Mouse (Mus musculus) R1 (cell line): ENCODE measurements around the gene Vps35.
A peak's percentile ranks its signal among the peaks of the same experiment; 100 is the strongest.

Experiments
- DNase-seq: peaks from one replicate; pipeline ENCODE4 v3.0.0-alpha.2; 2018; ENCODE audit warnings: low read depth, low spot score

The Vps35 gene

DNA sequence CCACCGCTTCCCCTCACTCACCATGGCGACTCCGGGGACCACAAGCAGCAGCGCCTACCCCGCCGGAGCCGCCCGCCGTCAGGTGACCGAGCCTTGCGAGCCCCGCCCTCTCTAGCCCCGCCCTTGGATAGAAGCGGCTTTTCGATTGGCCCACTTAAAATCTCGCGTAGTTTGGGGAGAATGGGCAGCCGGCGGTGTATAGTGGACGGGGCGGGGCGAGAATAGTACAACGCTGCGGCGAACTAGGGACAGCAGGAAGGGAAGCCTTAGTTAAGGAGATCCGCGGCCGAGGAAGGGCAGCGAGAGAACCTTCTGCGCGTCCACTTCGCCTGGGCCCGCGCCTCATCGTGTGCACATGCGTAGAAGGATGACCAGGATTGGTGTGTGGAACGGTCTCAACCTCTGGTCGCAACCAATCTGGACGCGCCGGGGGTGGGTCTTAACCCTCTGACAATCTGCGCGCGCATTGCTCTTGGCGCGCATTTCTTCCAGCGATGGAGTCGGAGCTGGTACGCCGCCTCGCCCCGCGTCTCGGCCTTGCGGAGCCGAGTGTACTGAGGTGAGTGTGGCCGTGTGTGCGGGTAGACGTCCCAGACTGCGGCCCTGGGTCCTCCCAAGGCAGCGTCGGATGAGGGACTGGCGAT is at the start of gene Vps35, which contains the start of gene Orc6:
Gene Vps35, minus strand, starts transcription at position 369 of the 644 bp plus-strand sequence.
Gene Orc6, plus strand, starts transcription at position 199 of the 644 bp plus-strand sequence.
- peak; percentile 98 for DNase-seq

DNA sequence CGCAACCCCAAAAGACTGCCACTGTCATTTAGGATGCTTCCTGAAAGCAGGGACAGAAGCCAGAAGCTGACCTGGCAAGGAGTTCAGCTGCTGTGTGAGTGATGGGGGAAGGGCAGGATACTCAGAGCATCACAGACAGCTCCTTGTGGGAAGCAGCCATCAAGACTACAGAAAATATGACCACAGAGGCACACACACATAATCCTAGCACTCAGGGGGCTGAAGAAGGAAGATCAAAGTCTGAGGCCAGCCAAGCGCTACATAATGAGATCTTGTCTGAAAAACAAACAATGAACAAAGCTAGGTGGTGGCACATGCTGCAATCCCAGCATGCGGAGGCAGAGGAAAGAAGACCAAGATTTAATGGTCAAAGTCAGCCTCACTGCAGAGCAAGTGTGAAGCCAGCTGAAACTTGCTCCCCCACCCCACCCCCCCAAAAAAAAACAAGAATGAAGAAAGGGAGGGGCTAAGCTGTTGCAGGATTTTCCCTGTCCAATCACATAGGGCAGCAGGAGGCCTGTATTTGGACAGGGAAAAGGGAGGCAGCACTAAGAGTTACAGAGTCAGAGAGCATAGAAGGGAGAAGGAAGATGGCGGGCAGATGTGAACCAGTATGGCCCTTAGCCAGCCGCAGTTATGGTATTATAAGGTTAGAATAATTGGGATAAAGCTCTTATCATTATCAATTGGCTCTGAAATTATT is 40.4 kb upstream of the Vps35 start:
- no peak for DNase-seq

DNA sequence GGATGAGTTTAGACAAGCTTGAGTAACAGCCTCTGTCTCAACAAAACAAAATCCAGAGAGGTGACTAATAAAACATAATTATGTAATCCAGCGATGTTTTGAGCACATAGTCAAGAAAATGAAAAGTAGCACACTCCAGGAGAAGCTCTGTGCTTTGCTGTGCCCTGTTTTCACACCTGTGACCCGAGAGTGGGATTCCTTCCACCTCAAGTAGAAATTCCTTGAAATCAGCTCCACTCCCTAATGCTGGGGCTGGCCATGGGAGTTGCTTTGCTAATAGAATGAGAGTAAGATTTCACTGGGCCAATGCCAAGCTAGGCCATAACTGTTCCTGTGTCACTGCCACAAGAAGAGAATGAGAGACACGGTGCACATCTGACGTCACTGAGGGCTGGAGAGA is 38.1 kb upstream of the Vps35 start:
- no peak for DNase-seq

DNA sequence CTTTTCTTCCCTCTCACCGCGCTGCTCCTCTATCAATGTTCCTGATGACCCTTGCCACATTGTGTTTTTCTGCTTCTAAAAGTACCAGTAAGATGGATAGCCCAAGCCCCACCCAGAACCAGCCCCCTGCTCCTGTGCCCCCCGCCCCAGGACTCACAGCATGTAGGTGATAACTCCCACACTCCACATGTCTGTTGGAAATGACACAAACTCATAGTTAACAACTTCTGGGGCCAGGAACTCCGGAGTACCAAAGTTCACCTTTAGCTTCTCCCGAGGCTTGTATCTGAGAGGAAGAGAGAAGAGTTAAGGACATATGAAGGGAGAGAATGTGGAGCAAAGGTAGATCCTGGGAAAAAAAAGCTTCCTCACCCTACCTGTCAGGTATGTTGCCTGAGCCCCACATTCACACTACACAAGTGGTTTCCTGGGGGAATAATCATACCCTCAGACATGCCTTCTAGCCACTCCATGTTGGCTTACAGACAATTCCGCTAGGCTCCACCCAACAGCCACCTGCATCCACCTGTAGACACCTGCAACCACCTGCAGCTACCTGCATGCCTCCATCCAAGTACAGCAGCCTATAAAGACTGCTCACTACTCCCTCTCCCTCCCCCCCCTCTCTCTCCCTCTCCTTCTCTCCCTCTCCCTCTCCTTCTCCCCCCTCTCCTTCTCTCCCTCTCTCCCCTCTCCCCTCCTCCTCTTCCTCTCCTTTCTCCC is 36.8 kb upstream of the Vps35 start:
- DNase-seq = no peak

DNA sequence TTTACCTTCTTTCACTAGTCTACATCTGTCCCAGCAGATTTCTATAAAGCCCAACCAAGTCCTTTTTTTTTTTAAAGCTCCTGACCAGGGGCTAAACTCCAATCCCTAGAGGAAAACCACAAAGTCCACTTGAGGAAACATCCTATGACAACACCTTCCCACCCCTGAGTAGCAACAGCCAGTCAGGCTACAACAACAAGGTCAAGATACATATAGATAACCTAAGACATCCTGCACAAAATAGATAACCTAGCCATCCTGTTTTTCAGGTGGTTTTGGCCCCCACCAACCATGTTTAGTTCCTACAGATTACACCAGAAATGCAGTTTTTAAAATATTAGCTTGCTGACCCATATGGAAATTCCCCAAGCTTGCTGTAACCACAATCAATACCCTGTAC is 35.5 kb upstream of the Vps35 start:
- no peak for DNase-seq

DNA sequence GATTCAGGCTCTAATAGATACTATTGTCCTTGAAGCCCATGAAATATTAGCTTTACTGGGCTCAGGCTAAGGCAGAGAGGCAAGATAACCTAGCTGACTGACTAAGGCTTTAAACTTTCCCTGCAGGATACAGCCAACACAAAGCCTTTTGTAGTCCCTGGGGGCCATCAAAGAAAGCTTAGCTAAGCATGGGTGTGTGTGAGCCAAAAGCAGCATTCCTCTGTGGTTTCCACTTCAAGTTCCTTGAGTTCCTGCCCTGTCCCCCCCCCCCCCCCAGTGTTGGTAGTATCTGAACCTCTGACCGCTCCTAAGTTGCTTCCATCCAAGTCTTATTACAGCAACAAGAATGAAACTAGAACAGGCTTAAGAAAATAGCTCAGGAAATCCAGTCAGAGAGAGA is 29.9 kb upstream of the Vps35 start:
- DNase-seq = peak; percentile 73

DNA sequence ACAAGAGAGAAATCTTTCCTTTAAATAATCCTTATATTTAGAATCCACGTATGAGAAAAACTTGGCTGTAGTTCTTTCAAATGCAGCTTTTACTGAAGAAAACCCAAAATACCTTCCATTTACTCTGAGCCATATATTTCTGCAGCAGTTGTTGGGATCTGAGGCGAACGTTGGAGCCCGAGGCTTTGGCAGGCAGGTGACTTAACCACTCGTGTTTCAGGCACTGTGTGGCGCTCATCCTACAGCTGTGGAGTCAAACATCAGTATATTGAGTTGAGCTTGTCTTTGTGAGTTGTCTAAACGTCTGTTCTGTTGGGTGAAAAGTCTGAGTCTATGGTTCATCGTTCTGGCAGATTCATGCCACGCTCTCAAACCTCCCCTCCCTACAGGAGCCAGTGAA is 27.4 kb upstream of the Vps35 start:
- DNase-seq = no peak

DNA sequence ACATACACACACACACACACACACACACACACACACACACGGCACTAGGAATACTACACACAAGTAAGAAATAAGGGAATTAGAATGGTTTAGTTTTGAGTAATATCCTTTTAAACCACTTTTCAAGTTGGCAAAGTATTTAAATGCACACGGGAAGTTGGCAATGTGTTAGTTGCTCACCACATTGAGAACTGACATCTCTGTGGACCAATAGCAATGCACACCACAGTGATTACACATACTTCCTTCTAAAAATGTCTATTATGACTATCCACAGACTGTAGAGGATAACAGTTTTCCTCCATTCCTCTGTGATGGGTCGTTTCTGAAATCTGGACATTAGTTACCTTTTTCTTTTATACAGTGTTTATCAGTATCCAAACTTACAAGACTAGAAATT is 23.5 kb upstream of the Vps35 start:
- DNase-seq = no peak

DNA sequence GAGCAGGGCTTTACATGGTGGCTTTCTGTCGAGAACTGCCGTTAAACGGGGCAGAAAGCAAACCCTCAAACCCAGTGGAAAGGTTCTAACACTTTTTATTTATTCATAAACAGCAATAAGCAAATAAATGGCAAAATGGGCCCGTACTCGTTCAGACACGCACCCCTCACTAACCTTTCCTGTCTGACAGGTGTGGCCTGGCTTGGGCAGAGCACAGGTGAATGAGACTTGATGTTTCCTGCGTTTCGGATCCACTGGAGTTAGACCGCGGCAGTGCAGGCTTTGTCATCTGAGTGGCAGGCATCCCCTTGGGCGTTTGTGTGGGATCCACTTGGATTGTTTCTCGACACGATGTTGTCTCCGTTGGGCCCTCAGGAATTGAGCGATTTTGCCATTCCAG is 22.4 kb upstream of the Vps35 start:
- peak; percentile 10 for DNase-seq

DNA sequence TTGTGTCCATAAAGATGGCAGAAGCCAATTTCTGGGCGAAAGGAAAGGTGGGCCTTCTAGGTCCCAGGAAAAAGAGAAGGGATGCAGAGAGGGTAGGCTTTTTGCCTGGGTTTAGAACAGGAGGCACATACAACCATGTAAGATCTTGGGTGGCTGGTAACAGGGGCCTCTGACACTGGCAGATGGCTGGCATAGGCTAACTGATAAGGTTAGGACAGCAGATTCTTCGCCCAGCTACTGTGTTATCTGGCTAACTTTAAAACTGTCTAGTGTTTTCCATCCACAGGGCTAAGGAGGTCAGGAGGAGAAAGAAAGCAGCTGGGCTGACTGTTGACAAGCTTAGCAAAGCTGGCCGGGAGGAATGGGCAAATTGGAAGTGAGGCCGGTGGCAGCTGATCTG is 18.9 kb upstream of the Vps35 start:
- no peak for DNase-seq

DNA sequence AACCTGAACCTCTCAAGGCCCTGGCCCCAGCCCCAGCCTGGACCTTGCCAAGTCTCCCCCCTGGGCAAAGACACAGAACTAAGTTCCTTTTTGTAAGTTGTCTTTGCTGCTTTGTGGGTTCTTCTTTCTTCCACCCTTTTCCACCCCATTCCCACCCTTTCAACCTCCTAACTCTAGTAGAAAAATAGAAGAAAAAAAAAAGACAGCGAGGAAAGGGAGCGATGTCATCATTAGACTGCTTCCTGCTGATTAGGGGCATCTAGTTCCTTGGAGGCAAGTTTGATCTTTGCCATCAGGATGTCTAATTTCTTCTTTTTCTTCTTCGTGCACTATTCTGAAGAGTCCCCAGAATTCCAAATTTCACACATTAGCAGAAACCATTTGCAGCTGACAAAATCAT is 13.4 kb upstream of the Vps35 start:
- DNase-seq = no peak

DNA sequence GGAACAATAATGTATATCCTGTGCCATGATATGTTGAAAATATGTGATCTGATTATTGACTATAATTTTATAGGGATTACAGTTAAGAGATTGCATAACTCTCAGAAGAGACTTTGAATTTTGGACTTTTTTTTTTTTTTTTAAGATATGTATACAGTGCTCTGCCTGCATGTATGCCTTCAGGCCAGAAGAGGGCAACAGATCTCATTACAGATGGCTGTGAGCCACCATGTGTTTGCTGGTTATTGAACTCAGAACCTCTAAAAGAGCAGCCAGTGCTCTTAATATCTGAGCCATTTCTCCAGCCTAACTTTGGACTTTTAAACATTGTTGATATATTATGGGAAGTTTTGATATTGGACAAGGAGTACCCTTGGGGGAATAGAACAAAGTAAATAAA is 12.1 kb upstream of the Vps35 start:
- DNase-seq = peak; percentile 43

DNA sequence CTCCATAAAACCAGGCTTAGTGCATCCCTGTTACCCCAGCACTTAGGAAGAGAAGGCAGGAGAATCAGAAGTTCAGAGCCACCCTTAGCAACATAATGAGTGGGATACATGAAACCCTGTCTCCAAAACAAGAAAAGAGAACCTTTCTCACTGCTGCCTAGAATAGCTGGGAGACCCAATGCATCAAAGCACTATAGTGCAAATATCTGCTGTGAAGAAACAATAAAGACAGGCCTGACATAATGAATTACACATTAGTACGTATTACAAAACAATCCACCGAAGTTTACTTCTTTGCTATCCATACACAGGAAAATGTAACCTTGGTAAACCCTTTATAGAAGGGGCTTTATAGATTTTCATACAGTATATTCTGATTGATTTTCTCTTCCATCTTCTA is 9.0 kb upstream of the Vps35 start:
- no peak for DNase-seq

DNA sequence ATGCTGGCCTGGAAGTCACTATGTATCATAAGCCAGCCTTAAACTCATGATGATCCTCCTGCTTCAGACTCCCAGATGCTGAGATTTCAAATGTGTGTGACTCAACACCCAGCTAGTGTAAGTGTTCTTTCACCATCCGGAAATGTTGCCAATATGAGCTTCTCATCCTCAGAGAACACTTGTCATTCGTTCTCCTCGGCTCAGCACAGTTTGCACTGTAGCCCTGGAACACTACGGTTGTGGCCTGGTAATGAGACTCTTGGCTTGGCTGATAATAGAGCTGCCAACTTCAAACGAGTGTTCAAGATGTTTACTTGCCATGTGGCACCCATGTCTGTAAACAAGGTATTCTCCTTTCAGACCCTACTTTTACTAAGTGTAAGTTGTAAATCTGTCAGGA is 3.9 kb upstream of the Vps35 start:
- no peak for DNase-seq

DNA sequence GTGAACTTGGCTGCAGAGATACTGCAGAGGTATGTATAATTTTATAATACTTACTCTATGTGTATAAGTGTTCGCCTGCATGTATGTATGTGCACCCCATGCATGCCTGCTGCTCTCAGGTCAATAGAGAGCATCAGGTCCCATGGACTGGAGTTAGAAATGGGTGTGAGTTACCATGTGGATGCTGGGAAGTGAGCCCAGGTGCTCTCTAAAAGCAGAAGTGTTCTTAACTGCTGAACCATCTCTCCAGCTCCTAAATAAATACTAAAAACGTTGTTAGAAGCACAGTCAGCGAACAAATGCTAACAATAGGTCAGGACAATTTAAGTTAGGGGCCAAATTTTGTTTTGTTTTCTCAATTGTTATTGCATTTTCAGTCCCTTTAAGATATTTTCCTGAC is 3.3 kb upstream of the Vps35 start:
- DNase-seq = no peak

DNA sequence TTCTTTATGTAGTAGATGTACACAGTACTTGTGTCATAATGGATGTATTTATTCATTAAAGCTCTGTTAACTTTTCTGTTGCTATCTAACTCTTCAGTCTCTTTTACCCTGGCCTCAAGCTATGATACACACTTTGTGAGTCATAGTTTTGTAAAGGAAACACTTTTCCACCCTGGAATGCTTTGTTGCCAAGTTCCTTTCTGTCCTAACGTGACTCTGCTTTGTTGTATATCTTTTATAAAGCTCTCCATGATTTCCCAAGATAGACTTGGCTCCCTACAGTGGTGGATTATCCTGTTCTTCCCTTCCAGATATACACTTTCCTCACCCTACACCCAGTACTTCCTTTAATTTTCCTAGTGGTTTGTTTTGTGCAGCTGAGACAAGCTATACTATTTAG is 2.3 kb upstream of the Vps35 start:
- DNase-seq = no peak

DNA sequence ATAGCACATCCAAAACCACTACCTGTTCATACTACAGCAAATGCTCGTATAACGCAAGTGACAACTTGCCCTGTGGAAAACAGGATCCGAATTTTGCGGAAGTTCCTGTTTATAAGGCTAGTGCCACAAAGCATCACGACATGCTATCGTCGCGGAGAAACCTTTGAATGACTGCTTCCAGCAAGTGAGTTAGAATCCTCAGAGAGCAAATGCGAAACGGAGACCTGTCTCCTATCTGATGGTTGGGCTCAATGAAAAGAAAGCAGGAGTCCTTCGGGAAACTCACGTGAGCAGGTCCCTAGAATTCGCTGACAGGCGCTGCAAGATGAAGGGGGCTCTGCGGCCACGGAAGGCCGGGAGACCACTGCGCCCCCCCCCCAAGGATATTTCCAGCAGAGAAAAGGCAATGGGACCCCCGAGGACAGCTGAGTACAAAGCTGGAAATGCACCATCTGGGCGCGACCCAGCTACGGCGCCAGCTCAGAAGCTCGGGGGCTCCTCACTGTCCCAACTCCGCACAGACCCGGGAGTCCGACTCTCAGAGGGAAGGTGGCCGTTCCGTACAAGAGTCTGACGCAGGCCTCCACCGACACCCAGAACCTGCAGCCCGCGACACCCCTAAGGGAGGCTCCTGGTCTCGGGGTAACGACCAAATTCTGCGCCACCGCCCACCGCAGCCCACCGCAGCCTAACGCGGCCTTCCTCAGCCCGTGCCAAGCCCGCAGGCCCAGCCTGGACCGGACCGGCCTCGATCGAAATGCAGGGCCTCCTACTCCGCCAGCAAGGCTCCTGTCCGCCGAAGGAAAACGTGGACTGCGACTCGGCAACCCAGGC is 785 bp downstream of the Vps35 start:
- peak; percentile 52 for DNase-seq

DNA sequence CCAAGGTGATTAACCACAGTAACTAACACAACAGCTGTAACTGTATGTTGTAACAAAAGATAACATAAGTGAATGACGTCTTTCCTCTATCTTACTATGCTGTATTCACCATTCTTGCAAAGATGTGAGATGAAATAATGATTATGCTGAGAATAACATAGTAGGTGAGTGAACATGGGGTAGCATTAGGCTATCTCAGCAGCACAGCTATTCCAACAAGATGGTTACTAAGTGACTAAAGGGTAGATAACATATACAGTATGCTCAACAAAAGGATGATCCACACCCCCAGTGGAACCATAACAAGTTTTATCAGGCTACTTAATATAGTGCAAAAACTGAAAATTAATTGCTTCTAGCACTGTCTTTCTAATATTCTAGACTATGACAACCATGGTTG is 12.8 kb downstream of the Vps35 start:
- no peak for DNase-seq

DNA sequence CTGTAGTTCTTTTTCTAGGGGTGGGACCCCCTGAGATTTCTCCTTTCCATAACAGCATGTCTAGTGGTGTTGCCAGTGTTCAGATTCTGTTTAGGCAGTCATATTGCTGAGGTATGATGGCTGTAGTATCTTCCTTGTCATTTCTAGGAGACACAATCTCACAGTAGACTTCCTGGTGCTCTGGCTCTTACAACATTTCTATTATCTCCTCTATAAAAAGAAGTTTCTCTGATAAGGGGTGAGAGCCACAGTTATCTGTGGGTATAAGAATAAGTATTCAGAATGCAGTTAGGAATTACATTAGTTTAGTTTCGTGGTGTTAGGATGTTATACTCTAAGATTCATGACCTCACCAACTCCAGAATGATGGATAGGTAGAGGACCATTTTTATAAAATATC is 72.3 kb downstream of the Vps35 start:
- DNase-seq = no peak

DNA sequence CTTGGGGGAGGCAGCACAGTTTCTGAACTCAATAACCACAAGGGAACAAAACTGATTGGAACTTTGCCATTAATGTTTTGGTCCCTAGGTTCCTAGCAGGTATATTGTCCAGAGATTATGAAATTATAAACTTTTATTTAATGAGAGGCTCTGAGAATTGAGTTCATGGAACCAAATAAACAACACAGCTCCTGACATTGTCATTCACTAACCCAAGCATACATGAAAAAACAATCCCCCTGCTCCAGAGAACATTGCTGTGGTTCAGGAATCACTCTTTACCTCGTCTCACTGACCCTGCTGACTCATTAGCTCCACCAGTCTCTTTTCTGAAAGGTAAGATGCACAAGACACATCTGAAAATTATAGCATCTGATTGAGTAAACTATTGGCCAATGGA is 73.9 kb downstream of the Vps35 start, which contains the start of gene Olfr371:
Gene Olfr371, plus strand, starts transcription at position 301 of the 400 bp plus-strand sequence.
- no peak for DNase-seq

DNA sequence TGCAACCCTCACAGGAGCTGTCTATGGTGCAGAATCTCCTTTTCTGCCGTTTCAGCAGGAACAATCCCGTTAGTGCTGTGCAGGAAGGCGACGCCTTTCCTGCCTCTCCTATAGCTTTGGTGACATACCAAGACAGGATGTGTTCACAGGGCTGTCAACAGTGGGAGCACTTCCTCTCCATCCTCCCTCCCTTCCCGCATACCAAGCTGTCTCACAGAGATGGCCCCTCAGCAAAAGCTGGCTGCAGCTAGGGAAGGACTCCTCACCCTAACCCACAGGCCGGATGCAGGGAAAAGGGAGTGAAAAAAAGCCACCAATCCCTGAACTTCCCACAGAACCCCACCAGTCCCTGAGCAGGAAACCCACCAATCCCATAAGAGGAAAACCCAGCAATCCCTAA is 78.6 kb downstream of the Vps35 start:
- DNase-seq = peak; percentile 27

DNA sequence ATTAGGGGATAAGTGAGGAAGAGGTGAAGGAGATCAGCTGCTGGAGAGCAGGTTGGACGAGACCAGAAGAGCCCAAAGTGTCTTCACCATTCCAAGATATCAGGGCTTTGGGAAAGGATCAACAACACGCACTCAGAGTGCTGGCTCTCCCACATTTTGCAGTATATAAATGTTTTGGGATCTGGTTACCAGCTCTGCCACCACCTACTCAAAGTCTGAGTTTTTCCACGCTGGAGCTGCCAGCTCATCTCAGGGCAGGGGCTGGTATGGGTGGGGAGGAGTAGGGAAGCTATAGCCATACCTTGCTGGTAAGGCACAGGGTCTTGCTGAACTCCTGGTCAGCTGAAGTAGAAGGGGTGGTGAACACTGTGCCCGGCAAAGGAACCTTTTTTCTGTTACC is 79.4 kb downstream of the Vps35 start:
- no peak for DNase-seq
